Mouse (Mus musculus): ENCODE results near the gene Srsf7.
"Not testable (repeated sequence)": the region's sequence is repeated elsewhere in the genome, so short reads cannot be mapped to it uniquely, and the experiment has no call there.

The Srsf7 gene

GRCm38 (mm10) chr17:80193075-80193474 is 14.0 kb downstream of the Srsf7 start:
- DNase-seq: no peak

DNA sequence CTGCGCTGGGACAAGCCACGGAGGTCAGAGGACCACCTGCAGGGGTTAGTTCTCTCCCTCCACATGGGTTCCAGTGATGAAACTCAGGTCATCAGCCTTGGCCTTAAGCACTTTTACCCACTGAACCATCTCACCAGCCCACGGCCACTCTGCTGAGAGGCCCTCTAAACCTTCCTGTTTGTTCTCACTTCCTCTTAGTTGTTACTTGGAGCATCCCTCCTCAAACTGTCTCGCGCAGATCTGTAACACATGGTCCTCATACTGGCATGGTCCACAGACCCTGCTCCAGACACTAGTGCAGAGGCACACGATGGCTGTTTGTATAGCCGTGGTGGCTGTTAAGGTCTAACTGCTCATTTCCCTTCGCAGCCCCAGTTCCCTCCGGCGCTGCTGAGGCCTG is 23.5 kb downstream of the Srsf7 start:
- no peak for DNase-seq

DNA sequence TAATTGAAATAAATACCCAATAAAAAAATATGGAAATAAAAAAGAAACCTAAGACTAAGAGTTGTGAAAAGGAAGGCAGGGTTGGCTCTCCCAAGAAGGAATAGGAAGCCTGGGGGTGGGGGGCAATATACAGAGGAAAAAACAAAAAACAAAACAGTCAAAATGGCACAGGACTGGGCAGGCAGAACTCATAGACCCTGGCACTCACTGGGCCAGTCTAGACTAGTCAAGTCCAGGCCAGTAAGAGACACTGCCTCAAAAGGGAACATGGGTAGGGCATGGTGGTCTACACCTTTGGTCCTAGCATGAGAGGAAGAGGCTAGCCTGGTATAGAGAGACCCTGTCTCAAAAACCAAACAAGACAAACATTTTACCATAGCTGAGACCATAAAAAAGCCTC is 26.6 kb downstream of the Srsf7 start:
- DNase-seq: no peak

DNA sequence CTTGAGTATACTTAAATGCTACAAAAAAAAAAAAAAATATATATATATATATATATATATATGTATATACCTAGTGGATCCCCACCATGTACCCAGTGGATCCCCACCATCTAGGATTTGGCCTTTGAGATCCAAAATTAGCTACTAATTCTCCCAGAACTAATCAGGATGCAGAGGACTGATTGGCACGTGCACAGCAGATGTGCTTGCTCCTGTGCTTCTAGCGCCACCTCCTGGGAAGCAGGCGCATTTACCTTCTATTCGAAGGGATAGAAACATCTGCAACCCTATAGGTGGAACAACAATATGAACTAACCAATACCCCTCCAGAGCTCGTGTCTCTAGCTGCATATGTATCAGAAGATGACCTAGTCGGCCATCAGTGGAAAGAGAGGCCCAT is 27.1 kb downstream of the Srsf7 start:
- DNase-seq: peak; percentile 74

DNA sequence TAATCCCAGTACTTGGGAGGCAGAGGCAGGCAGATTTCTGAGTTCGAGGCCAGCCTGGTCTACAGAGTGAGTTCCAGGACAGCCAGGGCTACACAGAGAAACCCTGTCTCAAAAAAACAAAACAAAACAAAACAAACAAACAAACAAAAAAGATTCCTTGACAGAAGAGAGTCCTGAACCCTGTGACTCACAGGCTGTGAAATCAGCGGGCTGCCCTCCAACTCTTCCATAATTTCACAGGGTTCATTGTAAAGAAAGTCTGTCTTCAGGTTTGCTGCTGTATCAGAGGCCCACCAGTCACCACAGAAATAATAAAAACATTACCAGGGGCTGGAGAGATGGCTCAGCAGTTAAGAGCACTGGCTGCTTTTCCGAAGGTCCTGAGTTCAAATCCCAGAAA is 28.3 kb downstream of the Srsf7 start:
- DNase-seq: not testable (repeated sequence)

DNA sequence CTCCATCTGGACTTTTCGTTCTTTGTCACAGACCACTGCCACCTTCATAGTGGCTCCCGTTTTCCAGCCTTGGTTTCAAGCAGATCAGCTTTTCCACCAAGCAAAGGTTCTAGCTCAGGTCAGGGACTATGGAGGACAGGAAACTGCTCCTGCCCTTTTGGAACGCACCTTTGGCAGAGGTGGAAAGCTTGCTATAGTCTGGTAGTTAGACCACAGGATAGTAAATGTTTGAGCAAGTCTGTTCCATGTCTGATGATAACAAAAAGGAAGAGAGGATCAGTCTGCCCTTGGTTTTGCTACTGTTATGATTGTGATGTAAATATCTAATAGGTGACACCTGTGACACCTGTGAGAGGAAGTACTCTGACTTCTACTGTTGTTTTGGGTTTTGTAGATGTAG is 31.1 kb downstream of the Srsf7 start:
- no peak for DNase-seq

- no peak for DNase-seq
Observed at GRCm38 (mm10) chr17:80175386-80175739, 31.7 kb downstream of the Srsf7 start.

DNA sequence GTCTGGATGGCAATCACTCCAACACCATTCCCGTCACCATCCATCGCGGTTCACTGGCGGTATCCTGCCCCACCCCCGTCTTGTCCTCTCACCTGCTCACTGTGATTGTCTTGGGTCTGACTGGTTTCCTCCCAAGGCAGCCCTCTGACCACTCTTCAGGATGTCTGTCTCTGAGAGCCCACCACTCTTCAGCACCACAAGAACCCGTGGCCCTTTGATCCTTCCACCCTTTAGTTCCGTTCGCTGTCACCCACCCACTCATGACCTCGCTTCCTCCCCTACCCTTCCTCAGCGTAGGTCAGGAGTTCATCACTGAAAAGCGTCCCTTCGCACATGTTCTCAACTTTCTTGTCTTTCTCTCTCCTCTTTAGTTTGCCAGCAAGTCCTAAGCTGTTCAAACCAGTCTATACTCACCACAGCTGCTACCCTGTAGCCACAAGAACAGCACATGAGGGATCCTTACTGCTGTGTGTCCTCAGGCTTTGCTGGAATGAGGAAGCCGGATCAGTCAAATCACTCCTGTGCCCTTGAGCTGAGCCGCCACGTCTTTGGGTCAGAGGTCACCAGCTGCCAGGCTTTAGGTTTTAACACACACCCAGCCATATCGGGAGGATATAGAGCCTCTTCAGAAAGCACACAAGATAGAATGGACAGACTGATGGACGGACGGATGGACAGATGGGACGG is 32.3 kb downstream of the Srsf7 start:
- no peak for DNase-seq

GRCm38 (mm10) chr17:80174146-80174545 is 33.0 kb downstream of the Srsf7 start:
- no peak for DNase-seq

- no peak for DNase-seq
Observed at GRCm38 (mm10) chr17:80173708-80174107, 33.4 kb downstream of the Srsf7 start.

GRCm38 (mm10) chr17:80172761-80173160 is 34.3 kb downstream of the Srsf7 start:
- no peak for DNase-seq

DNA sequence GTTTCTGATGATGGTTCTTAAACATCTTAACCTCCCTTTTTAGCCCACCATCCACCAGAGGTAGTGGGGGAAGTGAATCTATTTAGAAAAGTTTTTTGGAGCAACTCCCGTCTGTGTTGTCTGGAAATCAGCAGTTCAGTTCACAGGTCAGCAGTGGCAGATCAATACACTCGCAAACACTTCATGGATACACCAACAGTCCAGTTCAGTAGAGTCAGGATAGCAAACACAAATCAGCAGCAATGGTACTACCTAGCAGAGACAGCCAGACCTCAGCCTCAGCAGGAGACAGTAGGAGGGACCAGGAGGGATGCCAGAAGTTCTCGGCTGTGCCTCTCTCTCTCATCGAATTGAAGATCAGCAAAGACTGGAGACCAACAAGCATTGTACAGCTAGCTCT is 35.2 kb downstream of the Srsf7 start:
- no peak for DNase-seq

DNA sequence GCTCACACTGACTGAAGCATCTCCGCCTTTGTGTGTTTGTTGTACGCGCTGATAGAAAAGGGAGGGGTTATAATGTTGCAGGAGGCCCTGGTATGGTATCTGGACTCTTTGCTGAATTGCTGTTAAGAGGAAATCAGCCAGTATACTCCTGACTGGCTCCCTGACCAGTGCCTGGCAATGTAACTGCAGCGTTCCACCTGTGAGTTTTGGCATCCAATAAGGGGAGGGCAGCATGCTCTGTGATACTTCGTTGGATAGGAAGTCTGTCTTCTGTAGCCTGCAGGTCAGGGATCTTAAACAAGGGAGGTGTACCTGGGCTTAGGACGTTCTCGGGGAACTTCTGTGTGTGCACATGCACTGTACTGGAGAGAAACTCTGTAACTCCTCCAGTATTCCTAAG is 36.2 kb downstream of the Srsf7 start:
- DNase-seq: no peak

DNA sequence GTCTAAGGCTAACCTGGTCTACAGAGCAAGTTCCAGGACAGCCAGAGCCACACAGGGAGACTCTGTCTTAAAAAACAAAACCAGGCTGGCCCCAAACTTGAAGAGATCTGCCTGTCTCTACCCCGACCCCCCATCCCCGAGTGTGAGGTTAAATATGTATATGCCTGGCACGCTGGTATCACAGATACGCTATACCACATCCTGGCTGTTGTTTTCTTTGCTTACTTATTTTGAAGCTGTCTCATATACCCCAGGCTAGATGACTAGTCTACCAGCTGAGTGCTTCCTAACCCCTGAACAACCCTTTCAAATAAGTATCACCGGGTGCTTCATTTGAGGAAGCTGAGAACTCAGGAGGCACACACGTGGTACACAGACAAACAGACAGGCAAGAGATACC is 37.3 kb downstream of the Srsf7 start:
- no peak for DNase-seq

- DNase-seq: no peak
Observed at GRCm38 (mm10) chr17:80168425-80169182, 38.5 kb downstream of the Srsf7 start.

DNA sequence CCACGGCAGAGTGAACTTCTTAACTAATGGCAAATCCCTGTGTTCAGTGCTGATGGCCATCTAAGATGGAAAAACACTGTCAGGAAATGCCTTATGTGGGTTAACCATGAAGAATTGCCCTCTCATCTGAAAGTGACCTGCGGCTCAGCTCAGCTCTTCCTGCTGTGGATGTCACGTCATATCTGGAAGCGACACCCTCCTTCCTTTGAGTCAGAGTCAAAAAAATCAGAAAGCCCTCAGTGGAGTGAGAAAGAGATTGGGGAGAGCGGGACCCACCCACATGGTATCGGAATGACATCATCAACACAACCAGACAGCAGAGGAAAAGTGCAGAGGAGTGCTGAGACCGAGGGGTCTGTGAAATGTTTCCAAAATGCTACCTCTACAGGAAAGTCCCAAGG is 39.3 kb downstream of the Srsf7 start:
- DNase-seq: no peak

DNA sequence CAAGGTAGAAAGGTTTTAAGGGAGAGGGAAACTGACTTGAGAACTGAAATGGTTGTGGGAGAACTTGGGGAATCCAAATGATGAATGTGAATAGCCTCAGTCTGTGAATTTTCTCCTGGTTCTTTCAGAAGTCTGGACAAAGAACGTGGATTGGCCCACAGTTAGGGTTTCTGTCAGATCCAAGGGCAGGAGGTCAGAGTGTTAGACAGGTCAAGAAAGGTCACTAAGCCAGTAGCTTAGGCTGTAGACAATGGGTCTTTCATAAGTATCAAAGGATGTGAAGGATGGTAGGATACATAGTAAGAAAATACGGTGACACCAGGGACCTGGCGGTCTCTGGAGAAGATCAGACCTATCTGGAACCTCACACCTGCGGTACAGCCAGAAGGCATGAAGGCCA is 39.7 kb downstream of the Srsf7 start:
- DNase-seq: no peak

DNA sequence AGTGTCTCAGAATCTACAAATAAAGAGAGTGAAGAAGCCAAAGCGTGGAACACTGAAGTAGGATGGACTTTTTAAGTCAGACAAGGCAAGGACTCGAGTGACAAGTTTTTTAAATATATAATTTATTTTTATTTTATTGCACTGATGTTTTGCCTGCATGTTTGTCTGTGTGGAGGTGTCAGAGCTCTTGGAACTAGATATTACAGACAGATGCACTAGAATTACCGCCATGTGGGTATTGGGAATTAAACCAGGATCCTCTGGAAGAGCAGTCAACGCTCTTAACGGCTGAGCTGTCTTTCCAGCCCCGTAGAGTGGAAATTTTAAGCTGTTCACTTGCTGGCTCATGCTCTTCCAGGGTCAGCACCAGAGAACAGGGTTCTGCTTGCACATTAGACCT is 40.8 kb downstream of the Srsf7 start:
- DNase-seq: no peak

DNA sequence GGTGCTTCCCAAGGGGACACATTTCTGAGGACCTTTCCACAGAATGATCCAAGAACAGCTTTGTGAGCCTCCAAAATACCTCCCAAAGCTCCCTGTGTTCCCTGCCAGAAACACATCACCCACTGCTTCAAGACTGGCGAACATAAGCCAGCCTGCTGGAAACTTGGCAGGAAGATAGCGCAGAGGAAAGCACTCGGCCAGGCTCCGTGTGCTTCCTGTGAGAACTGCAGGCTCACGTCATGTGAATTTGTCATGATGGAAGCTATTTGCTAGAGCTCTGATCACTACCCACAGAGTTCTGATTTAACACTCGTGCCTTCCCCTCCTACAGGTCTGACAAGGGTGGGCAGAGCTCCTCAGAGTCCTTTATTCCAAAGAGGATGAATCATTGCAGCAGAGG is 41.4 kb downstream of the Srsf7 start:
- DNase-seq: no peak

- peak; percentile 54 for DNase-seq
Observed at GRCm38 (mm10) chr17:80163991-80164390, 43.1 kb downstream of the Srsf7 start.

DNA sequence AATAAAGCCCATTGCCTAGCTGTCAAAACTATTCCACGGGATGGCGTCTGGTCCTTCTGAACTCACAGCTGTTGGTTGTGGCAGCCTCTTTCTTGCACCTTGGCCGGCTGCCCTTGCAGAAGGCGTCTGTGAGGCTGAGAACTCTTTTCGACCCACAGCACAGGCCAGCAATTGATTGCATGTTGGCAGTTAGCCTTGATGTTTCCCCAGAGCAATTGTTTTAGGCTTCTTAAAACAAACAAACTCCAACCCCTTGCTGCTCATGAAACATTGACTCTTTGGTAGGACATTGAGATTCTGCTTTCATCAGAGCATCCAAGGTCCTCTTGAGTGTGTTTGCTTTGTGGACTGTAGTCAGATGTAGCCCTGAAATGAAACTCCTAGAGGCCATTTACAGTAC is 46.7 kb downstream of the Srsf7 start:
- DNase-seq: peak; percentile 63

- DNase-seq: no peak
Observed at GRCm38 (mm10) chr17:80157489-80157888, 49.6 kb downstream of the Srsf7 start.

- DNase-seq: no peak
Observed at GRCm38 (mm10) chr17:80156905-80157304, 50.2 kb downstream of the Srsf7 start.

DNA sequence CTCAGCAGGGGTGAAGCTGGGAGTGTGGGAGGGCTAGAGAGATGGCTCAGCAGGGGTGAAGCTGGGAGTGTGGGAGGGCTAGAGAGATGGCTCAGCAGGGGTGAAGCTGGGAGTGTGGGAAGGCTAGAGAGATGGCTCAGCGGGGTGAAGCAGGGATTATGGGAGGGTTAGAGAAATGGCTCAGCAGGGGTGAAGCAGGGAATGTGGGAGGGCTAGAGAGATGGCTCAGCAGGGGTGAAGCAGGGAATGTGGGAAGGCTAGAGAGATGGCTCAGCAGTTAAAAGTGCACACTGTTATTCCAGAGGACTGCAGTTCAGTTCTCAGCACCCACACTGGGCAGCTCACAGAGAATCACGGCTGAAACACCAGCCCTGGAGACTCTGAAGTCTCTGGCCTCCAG is 53.5 kb downstream of the Srsf7 start:
- DNase-seq: no peak
